Mouse (Mus musculus): ENCODE measurements around the gene Prss40.

DNA sequence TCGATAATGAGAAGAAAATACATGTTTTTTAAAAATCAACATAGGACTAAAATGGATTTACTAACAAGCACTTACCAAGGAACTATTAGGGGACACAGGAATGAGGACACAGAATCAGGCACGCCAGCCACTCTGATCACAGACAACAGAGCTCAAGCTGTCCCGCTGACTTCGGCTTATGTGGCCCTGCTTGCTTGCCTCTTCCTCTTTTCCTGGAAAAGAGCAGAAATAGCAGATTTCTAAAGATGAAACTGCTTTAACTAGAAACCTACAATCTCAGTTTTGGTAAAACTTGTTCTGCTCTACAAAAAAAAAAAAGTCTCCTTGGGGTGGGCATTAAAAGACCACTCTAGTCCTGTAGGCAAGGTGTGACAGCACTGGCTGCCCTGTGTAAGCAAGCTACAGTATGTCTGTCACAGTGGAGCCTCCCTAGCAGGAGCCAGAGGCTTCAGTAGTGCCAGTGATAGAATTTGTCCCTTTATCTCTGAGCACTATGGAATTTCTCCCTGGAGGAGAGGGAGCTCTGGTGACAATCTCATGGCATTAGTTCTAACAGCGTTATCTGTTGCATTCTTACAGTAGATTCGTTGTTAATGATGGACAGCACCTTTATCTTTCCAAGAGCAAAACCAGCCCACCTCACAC, 38.4 kb downstream of the Prss40 start:
- TF ChIP-seq POLR2A (IDR thresholded peaks at IDR 0.05; ENCODE audit: low read depth, low read length) (no peak), CTCF (conservative IDR thresholded peaks at IDR 0.05; ENCODE audit: insufficient read depth, insufficient read length, low read depth, low read length) (no peak)

Data from kidney, adult 2 months (tissue).